Mouse (Mus musculus) cerebellum, adult 2 months (tissue): ENCODE results near the gene Tmcc1.
"Not testable (repeated sequence)": the region's sequence is repeated elsewhere in the genome, so short reads cannot be mapped to it uniquely, and the experiment has no call there.

ENCODE experiments used
- CTCF ChIP-seq: fragments of 200-500 bp; IDR thresholded peaks from 2 replicates; pipeline ENCODE4 v1.5.1; 2011; ENCODE audit warnings: low read depth, mild to moderate bottlenecking, control low read depth, low read length, moderate library complexity, borderline replicate concordance; ENCODE audit not compliant: insufficient read depth
- POLR2A ChIP-seq: fragments of 200-500 bp; IDR thresholded peaks from 2 replicates; pipeline ENCODE4 v1.6.1; 2011; ENCODE audit warnings: low read length, control low read depth, borderline replicate concordance; ENCODE audit not compliant: insufficient read depth

GRCm38 (mm10) chr6:116173511-116174099 is 19.7 kb downstream of the Tmcc1 start:
- TF ChIP-seq CTCF, POLR2A: not testable (repeated sequence)
